Mouse (Mus musculus) right cerebral cortex, postnatal 25 days (tissue): Measurements from ENCODE around the gene Pced1b.
"Not testable (repeated sequence)": the region's sequence is repeated elsewhere in the genome, so short reads cannot be mapped to it uniquely, and the experiment has no call there.

Source experiments
- DNase-seq: peaks from one replicate; pipeline ENCODE4 v3.0.0; 2022

Pced1b gene

DNA sequence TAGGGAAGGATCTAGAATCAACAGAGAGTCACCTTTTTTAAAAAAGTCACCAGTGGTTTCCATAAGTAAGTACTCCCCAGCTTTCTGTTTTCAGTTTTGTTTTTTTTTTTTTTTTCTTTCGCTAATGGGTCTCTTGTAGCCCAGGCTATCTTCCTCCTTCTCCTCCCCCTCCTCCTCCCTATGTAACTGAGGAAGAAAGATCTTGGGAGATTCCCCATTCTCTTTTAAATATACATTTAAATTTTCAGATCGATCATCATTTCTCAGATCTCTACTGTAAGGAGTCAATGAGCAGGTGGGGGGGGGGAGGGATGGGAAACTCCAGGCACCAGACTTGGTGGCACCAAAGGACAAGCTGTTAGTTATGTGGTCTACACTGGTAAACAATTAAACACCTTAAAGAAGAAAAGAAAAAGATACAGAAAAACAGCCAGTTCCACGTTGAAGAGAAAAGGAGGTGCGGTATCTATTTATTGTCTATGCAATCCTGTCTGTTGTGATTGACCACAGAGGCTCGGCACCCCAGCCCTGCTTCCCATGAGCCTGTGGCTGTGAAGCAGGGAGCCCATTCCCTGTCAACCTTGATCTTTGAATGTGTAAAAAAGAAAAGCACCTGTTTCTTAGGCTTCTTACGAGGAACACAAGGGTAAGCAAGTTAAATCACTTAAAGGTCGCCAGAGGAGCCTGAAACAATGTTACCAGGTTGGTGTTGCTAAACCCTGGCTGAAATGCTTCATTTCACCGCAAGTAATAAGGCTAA lies 127.4 kb downstream of the Pced1b start:
- DNase-seq: no peak

DNA sequence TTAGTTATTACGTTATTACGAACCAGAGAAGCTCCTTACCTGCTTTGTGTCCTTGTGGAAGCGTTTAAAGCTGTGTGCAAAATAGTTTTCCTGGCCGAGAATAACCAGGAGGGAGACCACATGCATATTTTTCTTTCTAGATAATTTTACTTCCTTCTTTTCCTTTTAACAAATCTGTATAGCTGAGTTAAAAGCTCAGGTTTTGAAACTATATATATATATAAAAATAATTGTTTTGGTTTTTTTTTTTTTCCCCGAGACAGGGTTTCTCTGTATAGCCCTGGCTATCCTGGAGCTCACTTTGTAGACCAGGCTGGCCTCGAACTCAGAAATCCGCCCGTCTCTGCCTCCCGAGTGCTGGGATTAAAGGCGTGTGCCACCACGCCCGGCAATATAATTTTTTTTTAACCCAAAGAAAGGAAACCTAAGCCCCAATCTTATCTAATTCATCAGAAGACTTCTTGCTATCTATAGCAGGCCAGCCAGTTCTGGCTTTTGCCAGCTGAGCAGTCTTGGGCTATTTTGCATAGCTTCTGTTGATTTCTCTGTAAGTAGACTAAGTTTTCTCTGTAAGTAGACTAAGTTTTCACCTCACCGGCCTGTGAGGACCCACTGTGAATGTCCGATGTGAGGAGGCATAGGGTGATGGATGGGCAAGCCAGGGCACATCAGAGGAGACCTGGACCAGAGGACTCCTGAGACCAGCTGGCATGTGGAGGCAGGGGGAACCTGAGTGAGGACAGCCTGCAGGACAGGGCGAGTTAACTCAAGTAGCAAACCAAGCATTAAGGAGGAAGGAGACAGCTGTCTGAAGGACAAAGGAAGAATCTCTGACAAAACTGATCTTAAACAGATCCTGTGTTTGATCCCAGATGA lies 128.2 kb downstream of the Pced1b start:
- no peak for DNase-seq

DNA sequence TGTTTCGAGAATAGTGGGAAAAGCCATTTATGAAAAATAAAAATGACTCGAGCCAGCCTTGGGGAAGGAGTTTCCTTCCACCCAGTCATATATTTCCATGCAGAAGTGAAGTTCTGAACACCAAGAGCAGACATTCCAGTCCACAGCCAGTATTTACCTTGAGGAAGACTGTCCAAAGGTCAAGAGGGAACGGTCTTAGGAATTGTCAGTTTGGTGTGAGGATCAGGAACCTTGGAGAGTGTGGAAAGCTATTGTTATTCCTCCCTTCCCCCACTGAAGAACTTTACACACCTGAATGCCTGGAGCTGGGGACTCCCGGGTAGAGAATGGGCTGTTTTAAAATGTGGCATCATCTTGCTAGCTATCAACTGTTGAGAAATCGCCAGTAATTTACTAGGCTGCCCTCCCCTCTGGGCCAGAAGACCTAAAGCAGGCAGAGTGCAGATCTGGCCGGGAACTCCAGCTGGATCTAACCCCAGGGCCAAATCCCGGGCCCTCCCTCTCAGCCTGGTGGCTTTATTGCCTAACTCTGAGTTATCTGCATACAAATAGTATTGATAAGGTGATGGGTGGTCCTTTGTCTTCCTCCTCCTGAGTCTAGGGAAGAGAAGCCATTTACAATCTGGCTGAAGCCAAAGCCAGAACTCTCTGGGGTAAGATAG lies 129.3 kb downstream of the Pced1b start:
- DNase-seq: no peak

DNA sequence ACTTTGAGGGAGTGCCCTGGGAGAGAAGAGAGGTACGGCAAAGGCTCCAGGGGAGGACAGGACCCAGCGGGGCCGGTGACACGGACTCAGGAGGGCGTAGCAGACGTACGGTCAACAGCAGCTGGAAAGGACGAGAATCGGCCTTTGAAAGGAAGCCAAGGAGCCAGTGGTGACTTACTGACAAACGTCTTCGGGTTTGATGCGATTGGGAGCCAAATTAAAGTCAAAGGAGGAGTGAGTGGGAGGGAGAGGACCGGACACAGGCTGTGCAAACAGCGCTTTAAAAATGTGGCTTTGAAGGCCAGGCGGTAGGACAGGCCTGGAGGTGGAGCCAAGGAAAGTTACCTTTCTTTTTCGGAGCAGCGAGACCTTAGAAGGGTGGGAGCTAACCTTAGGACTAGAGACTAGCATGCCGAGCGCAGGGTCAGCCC lies 129.9 kb downstream of the Pced1b start:
- DNase-seq: no peak

DNA sequence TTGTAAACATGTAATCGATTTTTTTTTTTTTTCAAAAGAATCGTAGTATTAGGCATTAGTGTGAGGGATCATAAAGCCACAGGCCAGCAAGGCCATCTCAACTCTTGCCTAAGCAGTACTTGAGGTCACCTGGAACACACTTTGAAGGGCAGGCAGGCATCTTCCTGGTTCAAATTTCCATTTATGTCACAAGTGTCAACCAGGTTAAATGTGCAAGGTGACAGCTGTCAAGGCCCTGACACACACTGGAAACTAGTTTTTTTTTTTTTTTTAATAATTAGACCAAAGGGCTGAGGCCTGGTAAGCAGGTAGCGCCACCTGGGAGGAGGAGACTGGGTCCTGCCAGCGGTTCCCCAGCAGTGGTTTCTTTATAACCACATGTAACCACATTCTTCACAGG lies 131.2 kb downstream of the Pced1b start:
- DNase-seq: no peak

DNA sequence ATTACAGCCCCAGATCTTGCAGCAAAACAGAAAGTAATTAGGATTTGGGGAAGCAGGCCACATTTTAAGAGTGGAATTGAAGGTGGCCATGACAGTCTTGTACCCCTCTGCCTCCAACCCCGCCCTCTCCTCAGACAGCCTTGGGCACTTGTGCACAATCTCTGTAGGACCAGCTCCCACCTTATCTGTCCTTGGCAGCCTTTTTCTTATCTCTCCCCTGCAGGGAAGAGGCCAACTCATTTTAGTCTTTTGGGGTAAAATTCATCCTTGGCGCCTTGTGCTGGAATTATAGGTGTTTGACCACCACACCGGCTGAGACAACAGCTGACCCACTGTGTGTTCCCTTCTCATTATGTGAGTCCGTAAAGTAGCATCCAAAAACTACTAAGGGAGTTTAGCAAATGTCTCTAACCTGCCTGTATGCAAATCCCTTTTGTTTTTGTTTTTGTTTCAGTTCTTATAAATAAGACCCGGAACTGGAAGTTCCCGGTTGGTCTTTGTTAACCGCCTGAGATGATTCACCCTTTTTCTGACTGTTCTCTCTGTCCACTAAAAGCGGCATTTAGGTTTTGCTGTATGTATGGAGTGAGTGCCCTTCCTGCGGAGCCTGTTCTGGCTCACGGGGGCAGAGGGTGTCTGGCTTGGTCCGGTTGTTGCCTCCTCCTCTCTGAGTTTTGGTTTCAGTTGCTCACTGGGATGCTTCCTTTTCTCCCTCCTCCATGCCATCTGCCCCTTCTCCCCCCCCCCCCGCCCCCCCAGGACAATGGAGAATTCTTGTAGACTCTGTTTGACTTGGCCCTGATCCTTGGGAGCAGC lies 132.8 kb downstream of the Pced1b start:
- DNase-seq: no peak

DNA sequence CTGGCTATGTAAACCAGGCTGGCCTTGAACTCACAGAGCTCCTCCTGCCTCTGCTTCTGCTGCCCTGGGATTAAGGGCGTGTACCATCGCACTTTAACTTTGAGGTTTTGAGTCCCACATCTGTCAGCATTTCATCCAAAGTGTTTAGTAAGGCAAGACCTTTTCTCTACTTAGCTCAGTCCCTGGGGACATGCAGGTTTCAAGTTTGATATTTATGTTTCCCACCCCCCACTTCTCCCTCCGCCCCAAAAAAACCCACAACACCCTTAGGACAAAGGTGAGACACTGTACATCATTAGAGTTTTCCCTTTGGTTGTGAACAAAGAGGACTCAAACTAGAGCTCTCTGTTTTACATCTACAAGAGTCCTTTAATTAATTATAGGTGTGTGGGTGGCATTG lies 135.7 kb downstream of the Pced1b start:
- no peak for DNase-seq

DNA sequence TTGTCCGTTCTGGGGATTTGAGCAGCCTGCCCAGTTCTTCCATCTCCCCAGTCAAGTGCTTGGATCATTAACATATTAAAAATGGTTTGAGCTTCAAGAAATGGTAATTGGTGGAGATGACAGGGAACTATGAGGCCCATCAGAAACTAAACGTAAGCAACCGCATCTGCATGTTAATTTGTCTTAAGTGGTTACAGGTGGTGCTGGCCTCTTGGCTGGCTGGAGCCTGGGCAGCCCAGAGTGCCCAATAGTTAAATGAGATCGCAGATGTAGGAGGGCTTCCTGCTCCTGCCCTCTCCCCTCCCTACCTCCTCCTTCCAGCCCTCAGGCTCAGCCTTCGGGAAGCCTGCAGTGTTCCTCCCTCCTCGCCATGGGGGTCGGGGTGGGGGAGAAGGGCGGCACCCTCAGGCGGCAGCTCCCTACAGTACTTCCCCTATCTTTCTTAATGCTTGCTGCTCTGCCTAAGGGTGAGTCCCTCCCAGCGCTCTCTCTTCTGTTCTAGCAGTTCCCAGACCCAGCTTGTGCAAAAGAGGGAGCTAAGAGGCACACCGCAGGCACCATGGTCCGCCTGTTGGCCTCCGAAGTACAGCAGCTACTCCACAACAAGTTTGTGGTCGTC lies 136.7 kb downstream of the Pced1b start:
- DNase-seq: no peak

DNA sequence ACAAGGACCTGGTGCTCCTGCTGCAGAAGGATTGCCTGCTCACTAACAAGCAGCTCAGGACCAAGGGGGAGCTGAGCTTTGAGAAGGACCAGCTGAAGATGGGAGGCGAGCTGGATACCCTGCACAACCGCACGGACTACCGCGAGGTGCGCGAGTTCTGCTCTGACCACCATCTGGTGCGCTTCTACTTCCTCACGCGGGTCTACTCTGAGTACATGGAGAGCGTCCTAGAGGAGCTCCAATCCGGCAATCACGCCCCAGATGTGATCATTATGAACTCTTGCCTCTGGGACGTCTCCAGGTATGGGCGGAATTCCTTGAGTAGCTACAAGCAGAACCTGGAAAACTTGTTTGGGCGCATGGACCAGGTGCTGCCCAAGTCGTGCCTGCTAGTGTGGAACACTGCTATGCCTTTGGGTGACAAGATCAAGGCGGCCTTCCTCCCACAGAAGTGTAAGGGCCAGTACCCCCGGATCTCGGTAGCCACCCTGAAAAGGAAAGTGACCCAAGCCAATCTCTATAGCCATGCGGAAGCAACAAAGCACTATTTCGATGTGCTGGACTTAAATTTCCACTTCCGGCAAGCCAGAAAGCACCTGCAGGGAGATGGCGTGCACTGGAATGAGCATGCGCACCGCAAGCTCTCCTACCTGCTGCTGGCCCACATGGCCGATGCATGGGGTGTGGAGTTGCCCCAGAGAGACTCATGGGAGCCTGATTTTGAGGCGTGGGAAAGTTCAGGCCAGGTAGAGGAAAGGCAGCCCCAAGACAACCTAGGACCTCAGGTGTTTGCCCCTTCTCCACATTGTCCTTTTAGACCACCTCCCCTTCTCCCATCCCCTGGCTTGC lies 137.5 kb downstream of the Pced1b start:
- DNase-seq: no peak

DNA sequence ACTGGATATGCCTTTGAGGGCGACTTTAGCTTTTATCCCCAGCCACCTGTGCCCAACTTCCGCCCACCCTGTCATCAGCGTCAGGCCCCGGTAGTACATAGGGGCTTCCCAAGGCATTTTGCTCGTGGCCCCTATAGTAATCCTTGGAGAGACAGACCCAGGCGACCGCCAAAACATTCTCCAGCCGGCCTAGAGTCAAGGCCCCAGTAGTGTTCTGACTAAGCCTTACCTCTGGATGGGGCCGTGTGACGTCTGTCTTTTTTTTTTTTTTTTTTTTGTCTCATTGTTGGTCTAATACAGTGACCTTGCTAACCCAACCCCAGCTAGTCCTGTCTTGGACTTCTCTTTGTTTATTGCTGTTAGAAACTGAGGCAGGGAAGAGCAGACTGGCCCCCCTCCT lies 138.3 kb downstream of the Pced1b start:
- DNase-seq: not testable (repeated sequence)

DNA sequence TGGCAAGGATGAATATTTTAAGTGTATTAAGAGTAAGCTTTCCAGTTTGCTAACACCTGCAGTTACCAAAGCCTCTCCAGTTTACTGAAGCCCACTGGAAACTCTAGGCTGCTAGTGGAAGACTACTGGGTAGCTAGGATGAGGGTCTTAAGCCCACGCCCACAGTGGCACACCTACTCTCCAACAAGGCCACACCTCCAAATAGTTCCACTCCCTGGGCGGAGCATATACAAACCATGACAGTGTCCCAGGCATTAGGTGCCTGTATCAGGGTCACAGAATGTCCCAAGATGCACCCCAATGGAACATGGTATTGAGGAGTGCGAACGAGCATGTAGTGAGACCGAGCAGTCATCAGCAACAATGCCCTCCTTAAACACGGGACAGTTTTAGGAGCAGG lies 140.9 kb downstream of the Pced1b start:
- no peak for DNase-seq

DNA sequence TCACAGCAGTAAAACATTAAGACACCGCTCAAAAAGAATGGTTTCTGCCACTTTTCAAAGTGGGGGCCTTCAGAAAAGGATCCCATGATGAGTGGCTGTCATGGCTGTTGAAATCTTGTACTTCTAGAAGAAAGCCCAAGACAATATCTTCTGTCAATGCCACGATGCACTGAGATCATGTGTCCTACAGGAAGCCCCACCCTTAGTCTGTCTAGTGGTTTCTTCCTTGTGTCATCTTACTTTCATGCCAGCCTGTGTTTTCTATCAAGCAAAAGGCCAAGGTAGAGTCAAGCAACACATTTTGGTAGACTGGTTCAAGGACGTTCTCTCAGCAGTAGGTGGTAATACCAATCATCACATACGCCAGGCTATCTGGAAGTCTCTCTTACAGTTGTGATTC lies 142.7 kb downstream of the Pced1b start:
- no peak for DNase-seq

DNA sequence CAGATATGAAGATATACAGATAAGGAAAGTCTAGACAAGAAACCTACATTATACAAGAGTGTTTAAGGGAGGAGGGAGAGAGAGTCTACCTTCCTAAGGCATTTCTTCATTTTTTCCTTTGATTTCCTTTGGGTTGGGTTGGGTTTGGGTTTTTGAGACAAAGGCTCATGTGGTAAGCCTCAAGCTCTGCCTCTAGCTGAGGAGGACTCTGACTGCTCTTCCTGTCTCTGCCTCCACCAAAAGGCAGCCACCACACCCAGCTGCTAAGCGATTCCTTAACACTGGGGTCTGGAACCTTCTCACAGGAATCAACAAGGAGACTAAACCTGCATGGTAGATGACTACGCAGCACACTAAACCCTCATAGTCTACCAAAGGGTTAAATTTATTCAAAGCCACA lies 143.9 kb downstream of the Pced1b start:
- no peak for DNase-seq

DNA sequence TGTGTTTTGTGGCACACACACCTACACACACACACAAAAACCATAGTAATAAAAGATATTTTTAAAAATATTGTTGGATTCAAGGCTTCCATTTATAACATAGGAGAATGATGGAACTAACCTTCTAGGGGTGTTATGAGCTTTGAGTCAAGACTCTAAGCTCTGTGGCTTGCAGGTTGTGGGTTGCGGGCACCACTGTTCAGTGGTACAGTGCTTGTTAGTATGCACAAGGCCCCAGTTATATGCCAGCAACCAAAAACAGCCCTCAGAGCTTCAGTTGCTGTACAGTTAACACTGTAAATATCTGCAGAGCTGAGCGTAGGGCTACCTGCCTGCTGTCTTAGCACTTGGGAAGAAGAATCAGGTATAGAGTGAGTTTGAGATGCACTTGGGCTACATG lies 144.5 kb downstream of the Pced1b start:
- DNase-seq: no peak

DNA sequence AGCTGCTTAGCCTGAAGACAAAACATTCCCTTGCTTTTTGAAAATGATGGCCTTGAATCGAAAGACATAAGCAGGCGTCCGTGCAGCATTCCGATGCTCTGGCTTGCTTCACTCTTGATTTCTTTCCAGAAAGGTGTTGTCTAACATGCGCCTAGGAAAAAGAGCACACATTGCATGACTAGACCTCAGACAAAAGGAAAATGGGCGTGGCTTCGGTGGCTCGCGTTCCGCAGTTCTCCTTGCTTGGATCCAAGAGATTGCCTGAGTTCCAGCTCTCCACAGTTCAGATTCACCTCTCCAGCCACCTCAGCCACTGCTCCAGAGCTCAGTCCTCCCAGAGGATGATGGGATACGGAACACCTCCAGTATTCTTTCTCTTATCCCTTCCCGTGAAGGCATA lies 147.7 kb downstream of the Pced1b start:
- DNase-seq: no peak

DNA sequence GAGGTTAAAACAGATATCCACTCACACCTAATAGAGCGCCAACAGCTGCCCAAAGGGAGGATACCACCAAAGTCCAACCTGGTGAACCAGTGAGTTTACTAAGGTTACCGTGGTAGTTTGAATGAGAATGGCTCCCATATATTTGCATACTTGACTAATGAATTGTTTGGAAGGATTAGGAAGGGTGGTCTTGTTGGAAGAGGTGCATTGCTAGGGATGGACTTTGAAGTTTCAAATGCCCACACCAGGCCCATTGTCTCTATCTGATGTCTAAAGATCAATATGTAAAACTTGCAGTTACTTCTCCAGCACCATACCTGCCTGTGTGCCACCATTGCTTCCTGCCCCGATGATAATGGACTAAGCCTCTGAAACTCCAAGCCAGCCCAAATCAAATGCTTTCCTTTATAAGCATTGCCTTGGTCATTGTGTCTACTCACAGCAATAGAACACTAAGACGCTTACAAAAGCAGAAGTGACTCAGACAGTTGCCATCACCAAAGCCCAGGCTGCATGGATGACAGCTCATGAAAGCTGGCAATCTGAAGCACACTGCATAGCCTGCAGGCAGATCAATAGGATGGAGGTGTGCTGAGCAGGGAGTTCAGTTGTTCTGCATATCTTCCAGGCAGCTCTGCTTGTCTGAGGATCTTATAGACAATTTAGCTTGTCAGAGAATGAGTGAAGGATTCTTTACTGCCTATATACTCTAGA lies 149.8 kb downstream of the Pced1b start:
- no peak for DNase-seq

DNA sequence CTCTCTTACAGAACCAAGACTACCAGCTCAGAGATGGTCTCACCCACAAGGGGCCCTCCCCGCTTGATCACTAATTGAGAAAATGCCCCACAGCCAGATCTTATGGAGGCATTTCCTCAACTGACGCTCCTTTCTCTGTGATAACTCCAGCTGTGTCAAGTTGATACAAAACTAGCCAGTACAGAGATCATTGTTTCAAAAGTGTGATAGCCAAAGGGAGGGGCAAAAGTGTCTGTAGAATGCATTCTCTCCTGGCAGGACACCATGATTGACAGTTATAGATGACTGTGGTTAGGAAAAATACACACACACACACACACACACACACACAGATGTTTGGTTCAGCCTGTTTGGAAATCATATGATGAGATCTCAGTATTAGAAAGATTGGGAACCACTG lies 150.9 kb downstream of the Pced1b start:
- no peak for DNase-seq

DNA sequence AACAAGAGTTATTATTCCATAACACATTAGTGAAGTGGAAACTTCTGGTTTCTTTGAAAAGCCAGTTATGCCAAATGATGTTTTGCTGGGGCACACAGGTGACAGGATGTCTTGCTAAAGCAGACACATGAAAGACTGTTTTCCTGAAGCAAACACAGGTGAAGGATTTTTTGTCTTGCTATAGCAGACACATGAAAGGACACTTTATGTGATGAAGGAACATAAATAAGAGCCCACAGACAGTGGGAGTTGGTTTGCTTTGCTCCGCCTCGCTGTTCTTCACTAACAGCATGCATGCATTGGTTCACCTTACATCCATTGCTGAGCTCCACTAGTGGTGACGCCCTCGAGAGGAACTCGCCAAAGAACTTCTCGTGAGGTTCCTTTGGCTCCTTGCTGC lies 154.0 kb downstream of the Pced1b start:
- DNase-seq: no peak

DNA sequence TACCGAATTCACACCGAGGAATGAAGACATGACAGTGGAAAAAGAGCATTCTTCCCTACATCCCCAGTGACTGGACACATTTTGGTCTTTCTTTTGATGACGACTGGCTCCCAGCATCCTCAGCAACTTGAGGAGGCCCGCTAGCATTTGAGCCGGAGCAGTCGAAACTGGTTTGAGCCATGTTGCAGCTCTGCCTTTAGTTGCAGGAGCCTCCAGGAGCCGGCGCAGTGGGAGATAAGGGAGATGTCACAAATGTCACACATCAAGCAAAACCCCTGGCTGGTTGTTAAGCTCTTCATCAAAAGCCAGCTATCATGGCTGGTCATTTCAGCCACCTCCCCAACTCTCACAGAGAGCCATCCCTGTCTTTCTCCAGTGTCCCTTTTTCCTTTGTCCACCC lies 157.6 kb downstream of the Pced1b start:
- no peak for DNase-seq

DNA sequence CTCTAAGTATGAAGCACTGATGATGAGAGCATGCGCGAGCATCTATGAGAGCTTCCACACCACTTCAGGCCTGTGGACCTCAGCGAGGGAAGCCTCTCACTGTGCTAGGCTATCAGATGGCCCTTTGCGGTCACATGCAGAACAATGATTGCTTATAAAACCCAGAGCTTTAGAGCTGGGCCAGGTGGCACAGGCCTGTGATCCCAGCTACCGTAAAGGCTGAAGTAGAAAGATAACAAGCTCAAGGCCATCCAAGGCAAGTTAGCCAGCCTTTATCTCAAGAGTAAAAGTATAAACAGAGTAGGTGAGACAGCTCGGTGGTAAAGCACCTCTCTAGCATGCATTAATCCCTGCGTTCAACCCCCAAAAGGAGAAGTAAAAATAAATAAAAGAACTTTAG lies 158.1 kb downstream of the Pced1b start:
- no peak for DNase-seq

DNA sequence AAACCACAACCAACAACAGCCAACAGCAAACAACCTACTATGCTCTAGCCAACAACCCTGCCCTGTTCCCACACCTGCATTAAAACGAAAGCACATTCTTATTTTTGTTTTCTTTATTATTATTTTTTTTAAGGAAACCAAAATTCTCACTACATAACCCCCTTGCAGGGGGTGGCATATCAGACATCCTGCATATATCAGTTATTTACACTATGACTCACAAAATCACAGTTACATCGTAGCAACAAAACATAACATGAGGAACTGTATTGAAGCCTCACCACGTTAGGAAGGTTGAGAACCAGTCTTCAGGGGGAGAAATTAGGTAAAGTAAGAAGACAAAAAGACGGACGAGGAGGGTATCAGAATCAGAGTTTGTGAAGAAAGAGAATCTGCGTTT lies 159.2 kb downstream of the Pced1b start:
- no peak for DNase-seq
